Mouse (Mus musculus) olfactory bulb, adult 2 months (tissue): ENCODE data around the gene Syngr4. TPM values are rescaled to one million over a fixed set of nuclear protein-coding genes. Genes with fewer than 3 reads are reported as not detected.

Experiments used
- H3K27ac ChIP-seq: fragments of 200-500 bp; 2 replicates; pipeline ENCODE4 v1.5.1; 2012; ENCODE audit warnings: low read depth, low read length; ENCODE audit not compliant: insufficient read depth
- H3K4me1 ChIP-seq: fragments of 200-500 bp; 2 replicates; pipeline ENCODE4 v1.6.1; 2012; ENCODE audit warnings: low read length; ENCODE audit not compliant: control insufficient read depth, insufficient read depth
- H3K4me3 ChIP-seq: fragments of 200-500 bp; 2 replicates; pipeline ENCODE4 v1.5.1; 2012; ENCODE audit warnings: mild to moderate bottlenecking, low read depth, low read length, moderate library complexity; ENCODE audit not compliant: insufficient read depth
- CTCF ChIP-seq: fragments of 200-500 bp; IDR thresholded peaks from 2 replicates; pipeline ENCODE4 v1.5.1; 2012; ENCODE audit warnings: low read depth, mild to moderate bottlenecking, low read length, moderate library complexity; ENCODE audit not compliant: insufficient read depth
- POLR2A ChIP-seq: fragments of 200-500 bp; IDR thresholded peaks from 2 replicates; pipeline ENCODE4 v1.6.1; 2012; ENCODE audit warnings: mild to moderate bottlenecking, low read depth, low read length, moderate library complexity; ENCODE audit not compliant: insufficient read depth
- WGBS: fragments of 180-500 bp; shearing (Covaris S2); methylation state at CpG from one replicate; pipeline ENCODE4 v1.1.7; 2018; 5-methylcytosine and 5-hydroxymethylcytosine counted together
- polyA plus RNA-seq: library from polyadenylated mRNA; stranded (reverse); fragments of >200 nt; gene quantifications from 2 replicates; pipeline ENCODE4 v1.2.4, GENCODE M21; 2012; ENCODE audit warnings: low replicate concordance; ENCODE audit not compliant: missing spikeins, insufficient read depth, insufficient read length

Gene Syngr4
- polyA plus RNA-seq, 1 experiment, result not detected

- Histone ChIP-seq H3K27ac (peak within 1 kb of the TSS; percentile 85), H3K4me3 (peak within 1 kb of the TSS; percentile 62)
- TF ChIP-seq POLR2A (no peak), CTCF (no peak)
Measured at GRCm38 (mm10) chr7:45923762-45924428, 27.4 kb upstream of the Syngr4 start, which contains the start of gene Ccdc114. Gene Ccdc114, plus strand, starts transcription at chr7:45924072.

DNA sequence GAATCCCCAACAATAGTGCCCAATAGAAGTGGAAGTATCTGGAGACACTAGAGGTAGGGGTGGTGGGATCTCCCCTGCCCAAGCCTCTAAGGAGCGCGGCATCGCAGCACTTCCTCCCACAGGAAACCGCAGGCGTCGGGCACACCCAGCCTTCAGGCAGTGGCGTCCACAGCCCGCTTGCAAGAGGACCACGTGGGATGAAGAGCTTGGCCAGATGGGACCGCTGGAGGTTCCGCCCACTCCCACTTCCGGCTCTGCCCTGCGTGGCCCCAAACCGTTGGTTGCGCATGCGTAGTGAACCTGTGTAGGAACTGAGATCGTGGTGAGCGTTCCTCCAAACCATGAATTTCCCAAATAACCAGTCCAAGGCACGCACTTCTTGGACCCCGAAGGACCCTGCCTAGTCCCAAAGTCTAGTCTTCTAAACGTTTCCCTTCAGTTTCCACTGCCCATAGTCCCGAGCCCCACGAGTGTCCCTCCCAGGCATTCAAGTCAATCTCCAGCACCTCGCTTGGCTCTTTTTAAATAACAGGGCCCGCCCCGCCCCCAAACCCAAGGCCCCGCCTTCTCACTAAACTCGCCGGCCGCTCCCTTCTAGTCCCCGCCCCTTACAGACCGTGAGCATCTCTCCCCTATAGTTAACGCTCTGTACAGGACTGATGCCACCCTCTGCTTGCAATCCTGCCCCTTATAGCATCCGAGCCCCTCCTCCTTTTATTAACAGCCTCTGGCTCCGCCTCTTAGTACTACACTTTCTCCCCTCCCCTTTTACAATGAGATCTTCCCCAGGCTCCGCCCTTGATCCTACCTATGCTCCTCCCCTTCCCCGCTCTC lies 26.6 kb upstream of the Syngr4 start:
- H3K27ac ChIP-seq, result peak overlapping the region; percentile 85
- TF ChIP-seq POLR2A (no peak; the same call in 1 of the 2 replicates), CTCF (no peak)
- under 1% methylated on average over 37 of the region's 37 CpGs for WGBS

More at GRCm38 (mm10) chr7:45923762-45924428, 27.4 kb upstream of the Syngr4 start, which contains the start of gene Ccdc114:
- 9% methylated on average over 24 of the region's 24 CpGs for WGBS
- peaks cover 52% of the 10 kb centered on the region for H3K4me1 ChIP-seq

GRCm38 (mm10) chr7:45921950-45922600 lies 25.6 kb upstream of the Syngr4 start:
- H3K27ac ChIP-seq, result peak overlapping the region; percentile 35; the same call in 1 of the 2 replicates

More for the DNA sequence above, 26.6 kb upstream of the Syngr4 start:
- Histone ChIP-seq H3K4me3 (peak overlapping the region; percentile 62), H3K4me1 (peaks cover 50% of the 10 kb centered on the region)

GRCm38 (mm10) chr7:45921242-45921621 lies 24.7 kb upstream of the Syngr4 start, which contains the start of gene Emp3:
Gene Emp3, minus strand, starts transcription at chr7:45921404.
- TF ChIP-seq POLR2A (no peak), CTCF (no peak)
- peak within 1 kb of the TSS; percentile 18 for H3K4me3 ChIP-seq
- WGBS, result 31% methylated on average over 9 of the region's 9 CpGs
- H3K4me1 ChIP-seq, result peaks cover 66% of the 10 kb centered on the region
- peak within 1 kb of the TSS; percentile 81 for H3K27ac ChIP-seq

More at GRCm38 (mm10) chr7:45921950-45922600, 25.6 kb upstream of the Syngr4 start:
- 84% methylated on average over 12 of the region's 12 CpGs for WGBS
- TF ChIP-seq CTCF, result no peak
- TF ChIP-seq POLR2A, result no peak
- Histone ChIP-seq H3K4me3 (no peak overlapping the region), H3K4me1 (peaks cover 61% of the 10 kb centered on the region)

GRCm38 (mm10) chr7:45920583-45921241 lies 24.2 kb upstream of the Syngr4 start:
- H3K4me3 ChIP-seq, result peak overlapping the region; percentile 18
- peak overlapping the region; percentile 81 for H3K27ac ChIP-seq
- WGBS, result 30% methylated on average over 9 of the region's 9 CpGs

DNA sequence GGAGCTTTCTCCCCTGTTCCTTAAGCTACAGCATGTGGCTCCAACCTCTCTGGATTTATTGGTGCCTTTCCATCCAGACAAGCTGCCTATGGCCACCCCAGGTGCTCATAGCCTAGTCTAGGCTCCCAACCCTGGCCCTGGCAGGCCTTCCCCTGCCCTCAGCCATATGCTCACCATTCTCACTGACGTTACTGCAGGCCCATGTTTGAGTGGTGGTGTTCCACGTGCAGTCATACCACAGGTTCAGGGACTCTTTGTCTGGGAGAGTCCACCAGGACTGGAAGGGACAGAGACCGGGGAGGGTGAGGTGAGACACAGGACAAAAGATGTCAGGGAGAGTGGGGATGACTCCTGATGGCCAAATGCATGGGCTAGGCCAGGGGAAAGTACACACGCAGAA lies 23.2 kb upstream of the Syngr4 start:
- peak overlapping the region; percentile 81 for H3K27ac ChIP-seq
- peaks cover 78% of the 10 kb centered on the region for H3K4me1 ChIP-seq
- WGBS, result 79% methylated on average over 4 of the region's 4 CpGs
- no peak overlapping the region for H3K4me3 ChIP-seq
- TF ChIP-seq POLR2A (no peak), CTCF (no peak)

More at GRCm38 (mm10) chr7:45920583-45921241, 24.2 kb upstream of the Syngr4 start:
- no peak for TF ChIP-seq POLR2A
- no peak for TF ChIP-seq CTCF
- H3K4me1 ChIP-seq, result peaks cover 71% of the 10 kb centered on the region

DNA sequence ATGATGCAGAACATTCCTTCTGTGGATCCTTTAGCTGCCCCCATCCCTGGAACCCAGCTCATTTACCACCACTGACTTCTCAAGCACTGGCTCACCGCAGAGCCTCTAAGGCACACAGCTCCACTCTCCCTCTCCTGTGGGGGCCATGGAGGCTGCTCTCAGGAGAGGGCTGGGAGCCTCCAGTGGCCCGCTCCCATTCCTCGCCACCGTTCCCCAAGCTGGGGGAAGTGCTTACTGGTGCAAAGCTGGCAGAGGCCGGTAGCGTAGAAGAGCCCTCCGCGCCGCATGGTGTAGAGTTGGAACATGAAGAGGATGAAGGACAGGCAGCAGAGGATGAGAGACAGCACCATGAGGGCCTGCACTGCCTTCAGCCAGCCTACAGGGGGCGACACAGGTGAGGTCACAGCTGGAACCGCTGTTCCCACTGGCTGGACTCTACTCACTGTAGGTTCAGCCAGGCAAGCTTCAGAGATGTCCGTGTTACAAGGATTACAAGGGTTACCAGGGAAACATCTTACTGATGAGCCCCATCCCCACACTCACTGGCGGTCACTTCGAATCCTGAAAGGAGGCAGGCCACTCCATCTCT lies 22.7 kb upstream of the Syngr4 start:
- Histone ChIP-seq H3K4me1 (peaks cover 78% of the 10 kb centered on the region), H3K4me3 (no peak overlapping the region), H3K27ac (peak overlapping the region; percentile 81; the same call in 1 of the 2 replicates)
- WGBS, result 77% methylated on average over 14 of the region's 14 CpGs
- peak; percentile 33; the same call in 1 of the 2 replicates for TF ChIP-seq CTCF
- TF ChIP-seq POLR2A, result no peak

GRCm38 (mm10) chr7:45917926-45918325 lies 21.4 kb upstream of the Syngr4 start:
- WGBS, result 89% methylated on average over 15 of the region's 15 CpGs
- H3K27ac ChIP-seq, result peak overlapping the region; percentile 82
- H3K4me3 ChIP-seq, result no peak overlapping the region
- TF ChIP-seq CTCF (no peak), POLR2A (no peak)
- H3K4me1 ChIP-seq, result peaks cover 71% of the 10 kb centered on the region
